Mouse (Mus musculus) megakaryocyte, embryonic 14.5 days (primary cell): ENCODE measurements at regions not wholly inside any gene's neighbourhood (a gene's known extent, or its start where the extent isn't known, plus 50 kb on each side); places are given as distances from the start of the nearest gene placed in this dataset.

ENCODE experiments used
- FLI1 ChIP-seq: IDR thresholded peaks from 2 replicates; pipeline ENCODE4 v1.6.1; 2012; ENCODE audit warnings: low read length, inconsistent platforms, mixed read lengths
- GATA1 ChIP-seq: IDR thresholded peaks from 3 replicates; pipeline ENCODE4 v1.6.1; 2012; ENCODE audit warnings: mixed read lengths, low read length, inconsistent platforms, borderline replicate concordance

GRCm38 (mm10) chr7:111337053-111337452, 254.2 kb upstream of the Eif4g2 start:
- no peak for TF ChIP-seq GATA1
- TF ChIP-seq FLI1 = no peak
